Mouse (Mus musculus) olfactory bulb, adult 2 months (tissue): Measurements from ENCODE around the gene Med14.

ENCODE experiments used
- CTCF ChIP-seq: fragments of 200-500 bp; IDR thresholded peaks from 2 replicates; pipeline ENCODE4 v1.5.1; 2012; ENCODE audit warnings: low read depth, mild to moderate bottlenecking, low read length, moderate library complexity; ENCODE audit not compliant: insufficient read depth
- POLR2A ChIP-seq: fragments of 200-500 bp; IDR thresholded peaks from 2 replicates; pipeline ENCODE4 v1.6.1; 2012; ENCODE audit warnings: mild to moderate bottlenecking, low read depth, low read length, moderate library complexity; ENCODE audit not compliant: insufficient read depth

- TF ChIP-seq CTCF (no peak), POLR2A (no peak)
Observed at GRCm38 (mm10) chrX:12677396-12677795, 84.5 kb downstream of the Med14 start.
